Mouse (Mus musculus) small intestine, adult 2 months (tissue): ENCODE results near the gene Tepp.

ENCODE experiments used
- CTCF ChIP-seq: fragments of 200-500 bp; IDR thresholded peaks from 2 replicates; pipeline ENCODE4 v1.5.1; 2012; ENCODE audit warnings: low read depth, mild to moderate bottlenecking, control low read depth, inconsistent platforms, low read length, moderate library complexity, mixed read lengths; ENCODE audit not compliant: insufficient replicate concordance, insufficient read length; ENCODE audit errors: extremely low read depth
- POLR2A ChIP-seq: fragments of 200-500 bp; IDR thresholded peaks from 2 replicates; pipeline ENCODE4 v1.6.1; 2012; ENCODE audit warnings: low read depth, mild to moderate bottlenecking, control low read depth, inconsistent platforms, low read length, moderate library complexity

DNA sequence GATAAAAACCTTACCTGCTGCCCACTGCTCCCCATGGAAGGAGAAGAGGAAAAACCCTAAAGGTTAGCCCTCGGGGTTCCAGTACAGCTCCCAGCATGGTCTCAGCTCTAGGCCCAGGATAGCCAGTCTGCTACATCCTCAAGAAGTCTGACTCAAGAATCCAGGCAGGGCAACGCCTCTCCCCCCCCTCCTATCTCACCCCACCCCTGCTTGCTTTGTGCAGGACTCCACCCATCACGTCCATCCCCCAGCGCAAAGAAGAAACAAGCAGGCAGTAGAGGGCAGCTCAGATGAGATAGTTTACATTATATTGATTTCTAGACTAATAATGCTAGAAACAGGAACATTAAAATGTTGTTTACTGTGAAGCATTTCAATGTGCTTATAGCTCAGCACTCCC lies 38.5 kb upstream of the Tepp start:
- TF ChIP-seq POLR2A (no peak), CTCF (no peak)
